Mouse (Mus musculus): ENCODE results near the gene Slc1a7. TPM values are rescaled to one million over a fixed set of nuclear protein-coding genes. Genes with fewer than 3 reads are reported as not detected.

Slc1a7 gene
- polyA plus RNA-seq (2011; ENCODE audit: insufficient read depth, insufficient read length, low replicate concordance, missing spikeins), result not detected in 2 replicates

DNA sequence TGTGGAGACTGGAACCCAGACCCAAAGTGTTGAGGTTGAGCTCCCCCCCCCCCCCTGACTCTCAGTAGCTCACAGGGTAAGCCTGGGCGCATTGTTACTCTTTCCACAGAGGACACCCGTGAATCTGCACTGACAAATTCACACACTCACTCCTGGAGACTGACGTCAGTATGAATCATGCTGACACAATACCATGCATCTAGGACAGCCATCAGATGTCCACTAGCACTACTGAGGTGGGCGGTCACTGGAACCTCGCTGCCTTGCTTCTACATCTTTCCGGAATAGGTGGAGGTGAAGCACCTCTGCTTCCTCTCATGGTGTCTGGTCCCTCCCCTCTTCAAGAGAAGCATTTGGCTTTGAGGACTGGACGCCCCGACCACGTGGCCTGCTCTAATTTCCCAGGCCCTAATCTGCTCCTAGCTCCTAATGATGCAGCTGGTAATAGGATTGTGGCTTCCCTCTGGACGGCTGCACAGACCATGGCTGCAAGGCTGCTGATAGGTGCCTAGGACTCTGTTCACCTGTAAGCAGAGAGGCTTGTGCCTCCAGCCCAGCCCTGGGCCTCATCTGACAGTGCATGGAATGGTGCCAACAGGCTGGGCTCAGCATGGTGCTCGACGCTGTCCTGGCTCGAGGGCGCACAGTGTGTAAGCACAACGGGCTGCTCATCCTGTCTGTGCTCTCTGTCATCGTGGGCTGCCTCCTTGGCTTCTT, at the start of gene Slc1a7:
Slc1a7 (plus strand) TSS at position 367 of the 717 bp plus-strand sequence.
- Histone ChIP-seq H3K27ac (ENCODE audit: control insufficient read depth, insufficient read depth, low read depth, low read length, poor library complexity) (no peak within 1 kb of the TSS), H3K4me3 (replicated peaks; ENCODE audit: control insufficient read depth, low read depth, low read length) (no peak within 1 kb of the TSS), H3K4me1 (ENCODE audit: control insufficient read depth, insufficient read depth, low read length) (no peaks in the 10 kb centered on the region; the same call in 1 of the 2 replicates)
- WGBS, result 73% methylated on average over 16 of the region's 16 CpGs
- no peak for TF ChIP-seq POLR2A (IDR thresholded peaks at IDR 0.05; ENCODE audit: borderline replicate concordance, control insufficient read depth, low read depth, low read length)
- TF ChIP-seq CTCF (IDR thresholded peaks at IDR 0.05; ENCODE audit: control insufficient read depth, insufficient read depth, low read length), result no peak

DNA sequence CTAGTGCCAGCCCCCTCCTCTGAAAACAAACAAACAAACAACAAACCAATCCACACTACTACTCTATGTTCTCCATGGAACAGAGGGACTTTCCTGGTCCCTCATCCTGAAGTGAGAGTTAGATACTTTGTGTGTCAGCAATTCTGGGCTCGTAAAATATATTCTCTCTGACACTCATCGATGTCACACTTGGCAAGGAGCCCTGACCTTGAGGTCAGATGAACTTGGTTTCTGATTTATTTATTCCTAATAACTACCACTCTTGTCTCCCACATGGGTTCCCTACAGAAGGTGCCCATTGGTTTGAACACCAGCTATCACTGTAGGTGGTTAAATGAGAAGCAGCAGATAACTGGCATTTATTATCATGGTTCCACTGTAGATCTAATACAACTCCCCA, 47.8 kb upstream of the Slc1a7 start:
- H3K27ac ChIP-seq (ENCODE audit: control insufficient read depth, insufficient read depth, low read depth, low read length, poor library complexity), result no peak overlapping the region
- H3K4me1 ChIP-seq (ENCODE audit: control insufficient read depth, insufficient read depth, low read length), result peaks cover 1% of the 10 kb centered on the region
- no peak overlapping the region for H3K4me3 ChIP-seq (replicated peaks; ENCODE audit: control insufficient read depth, low read depth, low read length)
- no peak for TF ChIP-seq CTCF (IDR thresholded peaks at IDR 0.05; ENCODE audit: control insufficient read depth, insufficient read depth, low read length)
- no peak for TF ChIP-seq POLR2A (IDR thresholded peaks at IDR 0.05; ENCODE audit: borderline replicate concordance, control insufficient read depth, low read depth, low read length)
- 67% methylated on average over 2 of the region's 2 CpGs for WGBS

- Histone ChIP-seq H3K27ac (ENCODE audit: control insufficient read depth, insufficient read depth, low read depth, low read length, poor library complexity) (no peak overlapping the region), H3K4me3 (replicated peaks; ENCODE audit: control insufficient read depth, low read depth, low read length) (no peak overlapping the region), H3K4me1 (ENCODE audit: control insufficient read depth, insufficient read depth, low read length) (peaks cover 1% of the 10 kb centered on the region)
- WGBS, result 55% methylated on average over 8 of the region's 8 CpGs
- TF ChIP-seq CTCF (IDR thresholded peaks at IDR 0.05; ENCODE audit: control insufficient read depth, insufficient read depth, low read length) (no peak), POLR2A (IDR thresholded peaks at IDR 0.05; ENCODE audit: borderline replicate concordance, control insufficient read depth, low read depth, low read length) (no peak)
These were observed 46.9 kb upstream of the Slc1a7 start for GRCm38 (mm10) chr4:107921152-107921695.

DNA sequence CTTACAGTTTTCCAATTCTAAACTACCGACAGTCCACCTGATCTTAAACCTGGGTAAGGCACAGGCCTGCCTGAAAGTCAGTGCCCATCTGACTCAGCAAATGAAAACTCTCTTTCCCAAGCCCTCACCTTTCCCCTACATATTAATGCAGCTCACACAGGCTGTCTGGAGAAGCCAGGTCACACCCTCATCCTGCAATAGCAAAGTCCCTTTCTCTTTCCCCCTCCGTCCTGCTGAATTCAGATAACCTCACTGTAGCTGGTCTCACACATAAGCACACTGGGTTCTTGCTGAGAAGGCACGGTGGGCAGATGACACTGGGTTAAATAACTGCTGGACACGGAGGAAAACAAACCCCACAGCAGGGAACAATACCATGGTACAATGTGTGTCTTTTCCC, 46.2 kb upstream of the Slc1a7 start:
- H3K4me1 ChIP-seq (ENCODE audit: control insufficient read depth, insufficient read depth, low read length), result peaks cover 1% of the 10 kb centered on the region
- H3K27ac ChIP-seq (ENCODE audit: control insufficient read depth, insufficient read depth, low read depth, low read length, poor library complexity), result no peak overlapping the region
- TF ChIP-seq CTCF (IDR thresholded peaks at IDR 0.05; ENCODE audit: control insufficient read depth, insufficient read depth, low read length) (no peak), POLR2A (IDR thresholded peaks at IDR 0.05; ENCODE audit: borderline replicate concordance, control insufficient read depth, low read depth, low read length) (no peak)
- H3K4me3 ChIP-seq (replicated peaks; ENCODE audit: control insufficient read depth, low read depth, low read length), result no peak overlapping the region
- 44% methylated on average over 4 of the region's 4 CpGs for WGBS

GRCm38 (mm10) chr4:107923145-107923802, 44.9 kb upstream of the Slc1a7 start, which contains the start of gene Cpt2:
Cpt2 (minus strand) TSS chr4:107923610.
- H3K4me1 ChIP-seq (ENCODE audit: control insufficient read depth, insufficient read depth, low read length), result peaks cover 1% of the 10 kb centered on the region
- H3K27ac ChIP-seq (ENCODE audit: control insufficient read depth, insufficient read depth, low read depth, low read length, poor library complexity), result peak within 1 kb of the TSS; percentile 91
- TF ChIP-seq POLR2A (IDR thresholded peaks at IDR 0.05; ENCODE audit: borderline replicate concordance, control insufficient read depth, low read depth, low read length) (peak; percentile 96), CTCF (IDR thresholded peaks at IDR 0.05; ENCODE audit: control insufficient read depth, insufficient read depth, low read length) (no peak)
- under 1% methylated on average over 38 of the region's 38 CpGs for WGBS
- H3K4me3 ChIP-seq (replicated peaks; ENCODE audit: control insufficient read depth, low read depth, low read length), result peak within 1 kb of the TSS; percentile 80

DNA sequence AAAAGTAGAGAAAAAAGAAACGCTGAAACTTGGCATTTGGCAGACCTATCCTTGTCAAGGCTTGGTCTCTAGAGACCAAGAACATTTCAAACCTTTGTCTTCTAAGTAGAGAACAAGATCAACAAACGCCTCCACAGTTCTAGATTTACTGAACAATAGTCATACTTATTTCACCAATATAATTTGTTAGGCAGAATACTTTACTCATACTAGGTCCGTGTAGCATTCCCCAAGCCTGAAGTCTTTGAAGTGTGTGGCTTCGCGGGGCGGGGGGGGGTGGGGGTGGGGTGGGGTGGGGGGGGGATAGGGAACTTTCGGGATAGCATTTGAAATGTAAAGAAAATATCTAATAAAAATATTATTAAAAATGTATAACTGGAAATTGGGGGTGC, 44.3 kb upstream of the Slc1a7 start:
- H3K4me3 ChIP-seq (replicated peaks; ENCODE audit: control insufficient read depth, low read depth, low read length), result no peak overlapping the region
- TF ChIP-seq POLR2A (IDR thresholded peaks at IDR 0.05; ENCODE audit: borderline replicate concordance, control insufficient read depth, low read depth, low read length) (no peak), CTCF (IDR thresholded peaks at IDR 0.05; ENCODE audit: control insufficient read depth, insufficient read depth, low read length) (no peak)
- 24% methylated on average over 7 of the region's 7 CpGs for WGBS
- H3K27ac ChIP-seq (ENCODE audit: control insufficient read depth, insufficient read depth, low read depth, low read length, poor library complexity), result no peak overlapping the region
- peaks cover 1% of the 10 kb centered on the region for H3K4me1 ChIP-seq (ENCODE audit: control insufficient read depth, insufficient read depth, low read length)

GRCm38 (mm10) chr4:107928269-107928668, 39.9 kb upstream of the Slc1a7 start:
- no peaks in the 10 kb centered on the region for H3K4me1 ChIP-seq (ENCODE audit: control insufficient read depth, insufficient read depth, low read length)
- no peak for TF ChIP-seq CTCF (IDR thresholded peaks at IDR 0.05; ENCODE audit: control insufficient read depth, insufficient read depth, low read length)
- TF ChIP-seq POLR2A (IDR thresholded peaks at IDR 0.05; ENCODE audit: borderline replicate concordance, control insufficient read depth, low read depth, low read length), result no peak
- no peak overlapping the region for H3K4me3 ChIP-seq (replicated peaks; ENCODE audit: control insufficient read depth, low read depth, low read length)
- H3K27ac ChIP-seq (ENCODE audit: control insufficient read depth, insufficient read depth, low read depth, low read length, poor library complexity), result no peak overlapping the region
- WGBS, result 60% methylated on average over 2 of the region's 2 CpGs

DNA sequence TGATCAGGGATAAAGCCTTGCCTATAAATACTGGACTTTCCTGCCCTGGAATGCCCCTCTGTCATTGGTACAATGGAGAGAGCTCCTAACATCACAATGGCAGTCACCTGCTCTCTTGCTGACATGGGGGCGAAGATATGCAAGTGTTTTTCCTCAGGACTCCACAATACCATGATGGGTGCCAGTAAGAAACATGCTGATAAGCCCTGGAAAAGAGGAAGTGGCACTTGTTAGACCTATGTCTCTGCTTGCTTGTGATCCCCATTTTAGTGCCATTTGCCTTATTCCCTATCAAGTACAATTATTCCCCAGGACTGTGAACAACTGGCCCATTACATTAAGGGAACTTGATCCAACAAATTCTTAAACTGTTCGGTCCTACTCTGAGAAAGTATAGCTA, 39.4 kb upstream of the Slc1a7 start:
- 65% methylated on average over 2 of the region's 2 CpGs for WGBS
- Histone ChIP-seq H3K4me1 (ENCODE audit: control insufficient read depth, insufficient read depth, low read length) (no peaks in the 10 kb centered on the region), H3K27ac (ENCODE audit: control insufficient read depth, insufficient read depth, low read depth, low read length, poor library complexity) (no peak overlapping the region), H3K4me3 (replicated peaks; ENCODE audit: control insufficient read depth, low read depth, low read length) (no peak overlapping the region)
- no peak for TF ChIP-seq CTCF (IDR thresholded peaks at IDR 0.05; ENCODE audit: control insufficient read depth, insufficient read depth, low read length)
